Mouse (Mus musculus) cerebellum, adult 2 months (tissue): ENCODE measurements around the gene Hs3st3b1.

ENCODE experiments used
- CTCF ChIP-seq: fragments of 200-500 bp; IDR thresholded peaks from 2 replicates; pipeline ENCODE4 v1.5.1; 2011; ENCODE audit warnings: low read depth, mild to moderate bottlenecking, control low read depth, low read length, moderate library complexity, borderline replicate concordance; ENCODE audit not compliant: insufficient read depth
- POLR2A ChIP-seq: fragments of 200-500 bp; IDR thresholded peaks from 2 replicates; pipeline ENCODE4 v1.6.1; 2011; ENCODE audit warnings: low read length, control low read depth, borderline replicate concordance; ENCODE audit not compliant: insufficient read depth

GRCm38 (mm10) chr11:63851041-63851730 lies 70.9 kb downstream of the Hs3st3b1 start:
- TF ChIP-seq POLR2A (no peak), CTCF (no peak)
